Mouse (Mus musculus) heart, embryonic 10.5 days (tissue): Measurements from ENCODE around the gene Sf3a1. TPM values are rescaled to one million over a fixed set of nuclear protein-coding genes. Genes with fewer than 3 reads are reported as not detected.
A peak's percentile ranks its signal among the peaks of the same experiment; 100 is the strongest.

Source experiments
- DNase-seq: peaks from one replicate; pipeline ENCODE4 v3.0.0-alpha.2; 2017; ENCODE audit warnings: low spot score
- H3K27ac ChIP-seq: fragments of 300-500 bp; sonication (generic); 2 replicates; pipeline ENCODE4 v1.5.1; 2016; ENCODE audit warnings: mild to moderate bottlenecking
- H3K27me3 ChIP-seq: fragments of 300-500 bp; sonication (generic); 2 replicates; pipeline ENCODE4 v1.6.1; 2016; ENCODE audit warnings: mild to moderate bottlenecking; ENCODE audit not compliant: poor library complexity, insufficient read depth, severe bottlenecking
- H3K36me3 ChIP-seq: fragments of 300-500 bp; sonication (generic); 2 replicates; pipeline ENCODE4 v1.6.1; 2016; ENCODE audit warnings: mild to moderate bottlenecking, moderate library complexity
- H3K4me1 ChIP-seq: fragments of 300-500 bp; sonication (generic); 2 replicates; pipeline ENCODE4 v1.6.1; 2016; ENCODE audit warnings: mild to moderate bottlenecking
- H3K4me3 ChIP-seq: fragments of 300-500 bp; sonication (generic); 2 replicates; pipeline ENCODE4 v1.5.1; 2016; ENCODE audit warnings: mild to moderate bottlenecking, moderate library complexity
- H3K9me3 ChIP-seq: fragments of 300-500 bp; sonication (generic); 2 replicates; pipeline ENCODE4 v1.6.1; 2016; ENCODE audit warnings: mild to moderate bottlenecking, moderate library complexity
- WGBS: fragments of 180-500 bp; shearing (Covaris S2); methylation state at CpG from one replicate; pipeline ENCODE4 v1.1.7; 2016; 5-methylcytosine and 5-hydroxymethylcytosine counted together
- polyA plus RNA-seq: library from polyadenylated mRNA; unstranded; fragments of >200 nt; fragmentation: Nextera tagmentation; extraction: Ambion mirVana; gene quantifications from 2 replicates; pipeline ENCODE4 v1.2.1, GENCODE M21; 2016

Gene Sf3a1
- polyA plus RNA-seq, 1 experiment from 2014 or later, result 68.6 TPM

- 75% methylated on average over 6 of the region's 6 CpGs for WGBS
- Histone ChIP-seq H3K36me3 (peaks cover 37% of the 10 kb centered on the region), H3K27ac (no peak overlapping the region), H3K9me3 (no peaks in the 10 kb centered on the region), H3K4me3 (no peak overlapping the region), H3K4me1 (peaks cover 8% of the 10 kb centered on the region), H3K27me3 (0 out of 2 replicates have a peak, but pooled peaks cover 5% of the 10 kb centered on the region)
- no peak for DNase-seq
Observed at GRCm38 (mm10) chr11:4146381-4146780, 13.8 kb upstream of the Sf3a1 start.

GRCm38 (mm10) chr11:4147098-4147497, 13.1 kb upstream of the Sf3a1 start:
- H3K27me3 ChIP-seq, result 0 out of 2 replicates have a peak, but pooled peaks cover 5% of the 10 kb centered on the region
- no peak overlapping the region for H3K4me3 ChIP-seq
- no peak overlapping the region for H3K27ac ChIP-seq
- WGBS, result 73% methylated on average over 10 of the region's 10 CpGs
- no peak for DNase-seq
- H3K36me3 ChIP-seq, result peaks cover 29% of the 10 kb centered on the region
- peaks cover 8% of the 10 kb centered on the region for H3K4me1 ChIP-seq
- H3K9me3 ChIP-seq, result no peaks in the 10 kb centered on the region

GRCm38 (mm10) chr11:4148120-4148519, 12.0 kb upstream of the Sf3a1 start:
- 78% methylated on average over 5 of the region's 5 CpGs for WGBS
- peaks cover 19% of the 10 kb centered on the region for H3K36me3 ChIP-seq
- no peak overlapping the region for H3K4me3 ChIP-seq
- no peak overlapping the region for H3K27ac ChIP-seq
- no peak for DNase-seq
- H3K4me1 ChIP-seq, result peaks cover 8% of the 10 kb centered on the region
- H3K9me3 ChIP-seq, result no peaks in the 10 kb centered on the region
- 0 out of 2 replicates have a peak, but pooled peaks cover 5% of the 10 kb centered on the region for H3K27me3 ChIP-seq

- Histone ChIP-seq H3K27me3 (0 out of 2 replicates have a peak, but pooled peaks cover 5% of the 10 kb centered on the region), H3K4me3 (no peak overlapping the region), H3K36me3 (peaks cover 14% of the 10 kb centered on the region), H3K9me3 (no peaks in the 10 kb centered on the region), H3K27ac (no peak overlapping the region), H3K4me1 (peaks cover 8% of the 10 kb centered on the region)
- no peak for DNase-seq
- WGBS, result 82% methylated on average over 9 of the region's 9 CpGs
Observed at GRCm38 (mm10) chr11:4148536-4149156, 11.5 kb upstream of the Sf3a1 start.

- Histone ChIP-seq H3K4me3 (no peak overlapping the region), H3K27me3 (0 out of 2 replicates have a peak, but pooled peaks cover 5% of the 10 kb centered on the region), H3K27ac (no peak overlapping the region), H3K36me3 (peaks cover 7% of the 10 kb centered on the region; the same call in 1 of the 2 replicates), H3K4me1 (peaks cover 8% of the 10 kb centered on the region), H3K9me3 (no peaks in the 10 kb centered on the region)
- no peak for DNase-seq
- WGBS, result 81% methylated on average over 6 of the region's 6 CpGs
Observed at GRCm38 (mm10) chr11:4149886-4150285, 10.3 kb upstream of the Sf3a1 start.

GRCm38 (mm10) chr11:4153694-4154093, 6.5 kb upstream of the Sf3a1 start:
- Histone ChIP-seq H3K27ac (no peak overlapping the region), H3K27me3 (no peaks in the 10 kb centered on the region), H3K4me3 (no peak overlapping the region), H3K36me3 (0 out of 2 replicates have a peak, but pooled peaks cover 7% of the 10 kb centered on the region), H3K9me3 (no peaks in the 10 kb centered on the region), H3K4me1 (0 out of 2 replicates have a peak, but pooled peaks cover under 1% of the 10 kb centered on the region)
- WGBS, result 87% methylated on average over 7 of the region's 7 CpGs
- no peak for DNase-seq

GRCm38 (mm10) chr11:4155641-4156040, 4.5 kb upstream of the Sf3a1 start:
- H3K4me3 ChIP-seq, result no peak overlapping the region
- H3K4me1 ChIP-seq, result peaks cover 11% of the 10 kb centered on the region
- H3K9me3 ChIP-seq, result no peaks in the 10 kb centered on the region
- H3K27me3 ChIP-seq, result no peaks in the 10 kb centered on the region
- 60% methylated on average over 5 of the region's 5 CpGs for WGBS
- DNase-seq, result no peak
- H3K27ac ChIP-seq, result no peak overlapping the region
- H3K36me3 ChIP-seq, result 0 out of 2 replicates have a peak, but pooled peaks cover 2% of the 10 kb centered on the region

- DNase-seq, result no peak
- Histone ChIP-seq H3K9me3 (no peaks in the 10 kb centered on the region), H3K4me1 (peaks cover 24% of the 10 kb centered on the region), H3K4me3 (no peak overlapping the region), H3K27ac (no peak overlapping the region), H3K27me3 (no peaks in the 10 kb centered on the region), H3K36me3 (peaks cover 26% of the 10 kb centered on the region)
- WGBS, result 89% methylated on average over 3 of the region's 3 CpGs
Observed at GRCm38 (mm10) chr11:4158676-4159075, 1.5 kb upstream of the Sf3a1 start.

GRCm38 (mm10) chr11:4160758-4161480, 769 bp downstream of the Sf3a1 start:
- no peak for DNase-seq
- Histone ChIP-seq H3K27ac (peak overlapping the region; percentile 95), H3K9me3 (no peaks in the 10 kb centered on the region), H3K4me3 (peak overlapping the region; percentile 73), H3K36me3 (peaks cover 46% of the 10 kb centered on the region), H3K27me3 (no peaks in the 10 kb centered on the region), H3K4me1 (peaks cover 24% of the 10 kb centered on the region)
- WGBS, result 6% methylated on average over 15 of the region's 15 CpGs

GRCm38 (mm10) chr11:4164701-4165100, 4.6 kb downstream of the Sf3a1 start:
- no peak overlapping the region for H3K4me3 ChIP-seq
- no peaks in the 10 kb centered on the region for H3K9me3 ChIP-seq
- H3K36me3 ChIP-seq, result peaks cover 83% of the 10 kb centered on the region
- H3K27ac ChIP-seq, result no peak overlapping the region
- H3K4me1 ChIP-seq, result peaks cover 17% of the 10 kb centered on the region
- DNase-seq, result no peak
- H3K27me3 ChIP-seq, result no peaks in the 10 kb centered on the region
- WGBS, result 83% methylated on average over 2 of the region's 2 CpGs

GRCm38 (mm10) chr11:4166467-4167090, 6.4 kb downstream of the Sf3a1 start:
- no peak for DNase-seq
- 93% methylated on average over 7 of the region's 7 CpGs for WGBS
- peaks cover 6% of the 10 kb centered on the region for H3K4me1 ChIP-seq
- H3K27ac ChIP-seq, result no peak overlapping the region
- H3K27me3 ChIP-seq, result no peaks in the 10 kb centered on the region
- H3K36me3 ChIP-seq, result peaks cover 99% of the 10 kb centered on the region
- H3K4me3 ChIP-seq, result no peak overlapping the region
- no peaks in the 10 kb centered on the region for H3K9me3 ChIP-seq

- Histone ChIP-seq H3K36me3 (peaks cover 100% of the 10 kb centered on the region), H3K27ac (no peak overlapping the region), H3K4me3 (no peak overlapping the region), H3K9me3 (no peaks in the 10 kb centered on the region), H3K4me1 (no peaks in the 10 kb centered on the region; the same call in 1 of the 2 replicates), H3K27me3 (no peaks in the 10 kb centered on the region)
- WGBS, result 91% methylated on average over 5 of the region's 5 CpGs
- no peak for DNase-seq
Observed at GRCm38 (mm10) chr11:4174586-4174985, 14.4 kb downstream of the Sf3a1 start.

- WGBS, result 66% methylated on average over 4 of the region's 4 CpGs
- no peaks in the 10 kb centered on the region for H3K27me3 ChIP-seq
- H3K4me1 ChIP-seq, result no peaks in the 10 kb centered on the region; the same call in 1 of the 2 replicates
- H3K27ac ChIP-seq, result no peak overlapping the region
- no peak for DNase-seq
- no peaks in the 10 kb centered on the region for H3K9me3 ChIP-seq
- peaks cover 98% of the 10 kb centered on the region for H3K36me3 ChIP-seq
- H3K4me3 ChIP-seq, result no peak overlapping the region
Observed at GRCm38 (mm10) chr11:4177716-4178115, 17.6 kb downstream of the Sf3a1 start.
